Mouse (Mus musculus) frontal cortex, postnatal 36 days (tissue): ENCODE measurements around the gene Gm5935.
"Not testable (repeated sequence)": the region's sequence is repeated elsewhere in the genome, so short reads cannot be mapped to it uniquely, and the experiment has no call there.

Experiments
- DNase-seq, 2 experiments: peaks; one replicate each; pipeline ENCODE4 v3.0.0; 2022; ENCODE audit warnings: low spot score in 2 of 2

Gm5935 gene

GRCm38 (mm10) chrX:24775064-24775463 lies at the start of gene Gm5935:
Gm5935 (minus strand) TSS chrX:24775164.
- DNase-seq: not testable (repeated sequence)
